Mouse (Mus musculus) hindbrain, embryonic 12.5 days (tissue): ENCODE measurements around the gene Olfr146. TPM values are rescaled to one million over a fixed set of nuclear protein-coding genes. Genes with fewer than 3 reads are reported as not detected.

ENCODE experiments used
- ATAC-seq: fragments of 200-750 bp; cut with Nextera tagmentation; 2 replicates; pipeline ENCODE4 v1.8.0; 2017; ENCODE audit warnings: moderate TSS enrichment; ENCODE audit not compliant: low FRiP score
- H3K27ac ChIP-seq: fragments of 300-500 bp; sonication (generic); 2 replicates; pipeline ENCODE4 v1.5.1; 2016; ENCODE audit warnings: mild to moderate bottlenecking
- H3K27me3 ChIP-seq: fragments of 300-500 bp; sonication (generic); 2 replicates; pipeline ENCODE4 v1.6.1; 2016; ENCODE audit warnings: mild to moderate bottlenecking
- H3K36me3 ChIP-seq: fragments of 300-500 bp; sonication (generic); 2 replicates; pipeline ENCODE4 v1.6.1; 2016; ENCODE audit warnings: mild to moderate bottlenecking
- H3K4me1 ChIP-seq: fragments of 300-500 bp; sonication (generic); 2 replicates; pipeline ENCODE4 v1.6.1; 2016
- H3K4me2 ChIP-seq: fragments of 300-500 bp; sonication (generic); replicated peaks from 2 replicates; pipeline ENCODE4 v1.6.1; 2016; ENCODE audit warnings: mild to moderate bottlenecking
- H3K4me3 ChIP-seq: fragments of 300-500 bp; sonication (generic); 2 replicates; pipeline ENCODE4 v1.5.1; 2016; ENCODE audit warnings: mild to moderate bottlenecking
- H3K9ac ChIP-seq: fragments of 300-500 bp; sonication (generic); 2 replicates; pipeline ENCODE4 v1.6.1; 2016; ENCODE audit warnings: mild to moderate bottlenecking, moderate library complexity
- H3K9me3 ChIP-seq: fragments of 300-500 bp; sonication (generic); replicated peaks from 2 replicates; pipeline ENCODE4 v1.6.1; 2016; ENCODE audit warnings: mild to moderate bottlenecking
- WGBS: fragments of 180-500 bp; shearing (Covaris S2); methylation state at CpG from one replicate; pipeline ENCODE4 v1.1.7; 2016; 5-methylcytosine and 5-hydroxymethylcytosine counted together
- microRNA-seq: library from miRNA; unstranded; fragments of <30 nt; microRNA quantifications from one replicate; pipeline ENCODE4, GENCODE M21; 2017
- polyA plus RNA-seq: library from polyadenylated mRNA; unstranded; fragments of >200 nt; fragmentation: Nextera tagmentation; extraction: Ambion mirVana; gene quantifications from 2 replicates; pipeline ENCODE4 v1.2.1, GENCODE M21; 2016

Gene Olfr146
- polyA plus RNA-seq: not detected in 2 replicates

DNA sequence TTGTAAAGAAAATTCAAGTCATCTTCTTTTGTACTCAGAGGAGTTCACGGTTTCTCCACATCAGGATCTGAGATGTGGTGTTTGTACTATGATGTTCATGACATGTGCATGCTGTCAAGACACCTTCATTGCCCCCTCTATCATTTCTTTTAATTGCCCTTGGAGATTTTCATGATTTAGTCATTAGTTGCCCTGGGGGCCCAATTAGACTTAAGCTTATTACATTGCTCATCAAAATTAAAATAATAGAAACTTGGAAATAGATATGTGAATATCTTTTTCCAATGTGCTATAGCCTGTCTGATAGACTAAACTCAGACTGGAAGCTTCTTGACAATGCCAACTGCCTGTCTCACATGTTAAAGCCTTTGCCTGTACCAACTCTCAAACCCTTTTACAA, at the start of gene Olfr146:
Gene Olfr146, minus strand, starts transcription at position 101 of the 400 bp plus-strand sequence.
- no peaks in the 10 kb centered on the region for H3K9me3 ChIP-seq
- H3K4me1 ChIP-seq: no peaks in the 10 kb centered on the region
- H3K9ac ChIP-seq: no peak within 1 kb of the TSS
- WGBS: 89% methylated on average over 1 of the region's 1 CpGs
- no peak for ATAC-seq
- H3K4me2 ChIP-seq: no peak within 1 kb of the TSS
- H3K27ac ChIP-seq: no peak within 1 kb of the TSS
- no peaks in the 10 kb centered on the region for H3K36me3 ChIP-seq
- H3K4me3 ChIP-seq: no peak within 1 kb of the TSS
- H3K27me3 ChIP-seq: no peaks in the 10 kb centered on the region

DNA sequence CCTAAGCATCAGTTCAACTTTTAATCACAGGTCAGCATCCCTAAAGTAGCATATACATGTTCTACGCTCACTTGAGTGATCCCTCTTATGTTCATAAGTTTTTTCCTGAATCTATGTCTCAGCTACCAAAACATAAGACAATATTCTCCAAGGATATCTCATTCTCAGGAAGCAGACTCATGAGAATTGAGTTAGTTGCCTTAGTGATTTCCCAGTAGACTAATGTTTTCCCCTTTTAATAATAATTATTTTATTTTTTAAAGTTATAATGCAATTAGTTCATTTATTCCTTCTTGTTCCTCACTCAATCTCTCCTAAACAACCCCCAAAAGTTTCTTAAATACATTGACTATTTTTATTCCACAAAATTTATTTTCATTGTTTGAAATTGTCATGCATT, 41.7 kb upstream of the Olfr146 start, which contains the start of gene Olfr937:
Gene Olfr937, minus strand, starts transcription at position 101 of the 400 bp plus-strand sequence.
- no peak for ATAC-seq
- WGBS: 79% methylated on average over 1 of the region's 1 CpGs

DNA sequence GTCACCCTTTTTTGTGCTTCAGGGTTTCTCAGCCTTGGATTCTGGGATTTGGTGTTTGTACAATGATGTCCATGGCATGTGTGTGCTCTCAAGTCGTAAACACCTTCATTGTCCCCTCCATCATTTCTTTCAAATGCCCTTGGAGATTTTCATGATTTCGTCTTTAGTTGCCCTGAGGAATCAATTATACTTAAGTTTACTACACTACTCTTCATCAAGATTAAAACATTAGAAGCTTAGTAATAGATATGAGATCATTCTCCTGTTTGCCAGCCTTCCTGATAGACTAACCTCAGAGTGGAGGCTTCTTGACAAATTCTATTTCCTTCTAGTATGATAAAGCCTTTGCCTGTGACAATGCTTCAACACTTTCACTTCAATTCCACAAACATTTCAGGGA, 23.6 kb downstream of the Olfr146 start, which contains the start of gene Olfr935:
Gene Olfr935, minus strand, starts transcription at position 101 of the 400 bp plus-strand sequence.
- no peak within 1 kb of the TSS for H3K9ac ChIP-seq
- WGBS: 81% methylated on average over 2 of the region's 2 CpGs

More for the DNA sequence above, 41.7 kb upstream of the Olfr146 start, which contains the start of gene Olfr937:
- Histone ChIP-seq H3K4me2 (no peak within 1 kb of the TSS), H3K4me1 (no peaks in the 10 kb centered on the region), H3K27ac (no peak within 1 kb of the TSS), H3K9me3 (no peaks in the 10 kb centered on the region), H3K4me3 (no peak within 1 kb of the TSS), H3K36me3 (no peaks in the 10 kb centered on the region), H3K27me3 (no peaks in the 10 kb centered on the region), H3K9ac (no peak within 1 kb of the TSS)

DNA sequence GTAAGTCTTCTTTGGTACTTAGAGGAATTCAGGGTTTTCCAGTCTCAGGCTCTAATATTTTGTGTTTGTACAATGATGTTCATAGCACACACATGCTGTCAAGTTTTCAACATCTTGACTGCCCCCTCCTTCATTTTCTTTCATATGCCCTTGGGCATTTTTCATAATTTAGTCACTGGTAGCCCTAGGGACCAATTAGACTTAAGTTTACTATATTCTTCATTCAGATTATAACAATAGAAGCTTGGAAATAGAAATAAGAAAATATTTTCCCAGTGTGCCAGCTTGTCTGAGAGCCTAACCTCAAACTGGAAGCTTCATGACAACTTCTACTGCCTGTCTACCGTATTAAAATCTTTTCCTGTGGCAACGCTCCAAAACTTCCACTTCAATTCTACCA, 35.0 kb downstream of the Olfr146 start, which contains the start of gene Olfr934:
Gene Olfr934, minus strand, starts transcription at position 101 of the 400 bp plus-strand sequence.
- Histone ChIP-seq H3K9me3 (no peaks in the 10 kb centered on the region), H3K4me2 (no peak within 1 kb of the TSS), H3K4me1 (no peaks in the 10 kb centered on the region), H3K4me3 (no peak within 1 kb of the TSS), H3K27me3 (no peaks in the 10 kb centered on the region), H3K9ac (no peak within 1 kb of the TSS), H3K36me3 (no peaks in the 10 kb centered on the region), H3K27ac (no peak within 1 kb of the TSS)
- 88% methylated on average over 2 of the region's 2 CpGs for WGBS
- ATAC-seq: no peak

More for the DNA sequence above, 23.6 kb downstream of the Olfr146 start, which contains the start of gene Olfr935:
- no peaks in the 10 kb centered on the region for H3K4me1 ChIP-seq
- no peak within 1 kb of the TSS for H3K27ac ChIP-seq
- H3K27me3 ChIP-seq: no peaks in the 10 kb centered on the region
- H3K36me3 ChIP-seq: no peaks in the 10 kb centered on the region
- no peak within 1 kb of the TSS for H3K4me2 ChIP-seq
- H3K9me3 ChIP-seq: no peaks in the 10 kb centered on the region
- H3K4me3 ChIP-seq: no peak within 1 kb of the TSS
- ATAC-seq: no peak

DNA sequence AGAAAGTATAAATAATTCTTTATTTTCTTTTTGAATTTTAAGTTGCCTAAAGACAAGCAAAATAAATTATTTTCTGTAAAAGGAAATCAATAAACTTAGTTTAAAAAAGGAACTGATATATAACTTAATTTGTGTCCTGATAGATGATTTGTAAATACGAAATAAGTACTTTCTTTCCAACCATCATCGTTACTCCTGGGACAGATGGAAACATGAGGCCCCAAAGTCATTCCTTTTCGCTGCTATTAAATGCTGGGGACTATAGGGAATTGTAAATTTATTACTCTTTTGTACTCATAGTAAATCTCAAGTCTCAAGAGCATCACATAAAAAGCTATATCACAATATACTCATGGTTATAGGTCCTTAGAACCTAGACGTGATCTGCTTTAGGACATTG, 51.2 kb downstream of the Olfr146 start, which contains the start of gene Olfr933:
Gene Olfr933, plus strand, starts transcription at position 301 of the 400 bp plus-strand sequence.
- no peaks in the 10 kb centered on the region for H3K27me3 ChIP-seq
- H3K9ac ChIP-seq: no peak within 1 kb of the TSS
- no peak within 1 kb of the TSS for H3K4me3 ChIP-seq
- H3K4me2 ChIP-seq: no peak within 1 kb of the TSS
- no peaks in the 10 kb centered on the region for H3K36me3 ChIP-seq
- no peak within 1 kb of the TSS for H3K27ac ChIP-seq
- whole genome bisulfite sequencing: 79% methylated on average over 4 of the region's 4 CpGs
- H3K9me3 ChIP-seq: no peaks in the 10 kb centered on the region
- H3K4me1 ChIP-seq: no peaks in the 10 kb centered on the region
- no peak for ATAC-seq

Small RNAs within 50 kb of the gene (microRNA-seq; reads per million reads assigned to microRNA genes)
- not detected for gene Gm25529

Other genes with a start within 250 kb of the Olfr146 start
- not detected in 2 replicates for gene Olfr922, start 208.8 kb downstream of the Olfr146 start, polyA plus RNA-seq
- gene Olfr923, start 196.8 kb downstream of the Olfr146 start, polyA plus RNA-seq: not detected in 2 replicates
- gene Olfr924, start 178.9 kb downstream of the Olfr146 start, polyA plus RNA-seq: not detected in 2 replicates
- not detected in 2 replicates for gene Olfr26, start 168.3 kb downstream of the Olfr146 start, polyA plus RNA-seq
- not detected in 2 replicates for gene Olfr926, start 146.3 kb downstream of the Olfr146 start, polyA plus RNA-seq
- gene Olfr930, start 93.6 kb downstream of the Olfr146 start, polyA plus RNA-seq: not detected in 2 replicates
- not detected in 2 replicates for gene Olfr933, start 51.1 kb downstream of the Olfr146 start, polyA plus RNA-seq
- gene Olfr934, start 35.1 kb downstream of the Olfr146 start, polyA plus RNA-seq: not detected in 2 replicates
- gene Olfr935, start 23.7 kb downstream of the Olfr146 start, polyA plus RNA-seq: not detected in 2 replicates
- gene Olfr937, start 41.6 kb upstream of the Olfr146 start, polyA plus RNA-seq: not detected in 2 replicates
- not detected in 2 replicates for gene Olfr938, start 55.5 kb upstream of the Olfr146 start, polyA plus RNA-seq
- not detected in 2 replicates for gene Olfr27, start 104.8 kb upstream of the Olfr146 start, polyA plus RNA-seq
- gene Olfr943, start 142.9 kb upstream of the Olfr146 start, polyA plus RNA-seq: not detected in 2 replicates
- gene Olfr944, start 178.5 kb upstream of the Olfr146 start, polyA plus RNA-seq: not detected in 2 replicates
- gene Olfr1537, start 226.6 kb upstream of the Olfr146 start, polyA plus RNA-seq: not detected in 2 replicates